Mouse (Mus musculus) C2C12 (cell line): ENCODE data around the gene Pced1b. TPM values are rescaled to one million over a fixed set of nuclear protein-coding genes. Genes with fewer than 3 reads are reported as not detected.
A peak's percentile ranks its signal among the peaks of the same experiment; 100 is the strongest.
"Not testable (repeated sequence)": the region's sequence is repeated elsewhere in the genome, so short reads cannot be mapped to it uniquely, and the experiment has no call there.

ENCODE experiments used
- H3K27me3 ChIP-seq: one replicate; pipeline ENCODE4 v1.6.1; 2011; ENCODE audit not compliant: control insufficient read depth, insufficient read depth, insufficient read length
- H3K36me3 ChIP-seq: one replicate; pipeline ENCODE4 v1.6.1; 2011; ENCODE audit not compliant: control insufficient read depth, insufficient read depth
- H3K4me3 ChIP-seq: one replicate; pipeline ENCODE4 v1.5.1; 2011; ENCODE audit warnings: mild to moderate bottlenecking, control low read depth; ENCODE audit not compliant: poor library complexity, insufficient read depth, severe bottlenecking
- H3K79me2 ChIP-seq: one replicate; pipeline ENCODE4 v1.6.1; 2011; ENCODE audit not compliant: control insufficient read depth, insufficient read depth
- H3K79me3 ChIP-seq: one replicate; pipeline ENCODE4 v1.6.1; 2011; ENCODE audit warnings: low read depth, control low read depth
- H3ac ChIP-seq: one replicate; pipeline ENCODE3; 2011; ENCODE audit warnings: low read depth; ENCODE audit not compliant: control insufficient read depth, insufficient read length
- CEBPB ChIP-seq: IDR thresholded peaks from one replicate; pipeline ENCODE4 v1.6.1; 2011; ENCODE audit warnings: low read depth, mild to moderate bottlenecking, control low read depth, moderate library complexity
- CTCF ChIP-seq: IDR thresholded peaks from one replicate; pipeline ENCODE4 v1.5.1; 2011; ENCODE audit not compliant: control insufficient read depth, insufficient read depth, insufficient read length
- FOSL1 ChIP-seq: IDR thresholded peaks from one replicate; pipeline ENCODE4 v1.8.0; 2011; ENCODE audit warnings: mild to moderate bottlenecking, low read length; ENCODE audit not compliant: poor library complexity, insufficient read depth, severe bottlenecking
- MAX ChIP-seq: IDR thresholded peaks from one replicate; pipeline ENCODE4 v1.6.1; 2011; ENCODE audit warnings: mild to moderate bottlenecking, control low read depth
- MYOD1 ChIP-seq: IDR thresholded peaks from one replicate; pipeline ENCODE4 v1.6.1; 2011; ENCODE audit warnings: low read depth; ENCODE audit not compliant: control insufficient read depth, insufficient read length
- MYOG ChIP-seq: IDR thresholded peaks from one replicate; pipeline ENCODE4 v1.6.1; 2011; ENCODE audit not compliant: control insufficient read depth, insufficient read length; ENCODE audit errors: extremely low read depth
- USF1 ChIP-seq: IDR thresholded peaks from one replicate; pipeline ENCODE4 v1.6.1; 2011; ENCODE audit warnings: low read depth, mild to moderate bottlenecking, control low read depth, moderate library complexity
- polyA plus RNA-seq: library from polyadenylated mRNA; unstranded; fragments of >200 nt; fragmentation: generic; extraction: Trizol; gene quantifications from one replicate; pipeline ENCODE4 v1.2.1, GENCODE M21; 2012; ENCODE audit warnings: missing spikeins

Gene Pced1b
- polyA plus RNA-seq, 1 experiment: 0.32 TPM

DNA sequence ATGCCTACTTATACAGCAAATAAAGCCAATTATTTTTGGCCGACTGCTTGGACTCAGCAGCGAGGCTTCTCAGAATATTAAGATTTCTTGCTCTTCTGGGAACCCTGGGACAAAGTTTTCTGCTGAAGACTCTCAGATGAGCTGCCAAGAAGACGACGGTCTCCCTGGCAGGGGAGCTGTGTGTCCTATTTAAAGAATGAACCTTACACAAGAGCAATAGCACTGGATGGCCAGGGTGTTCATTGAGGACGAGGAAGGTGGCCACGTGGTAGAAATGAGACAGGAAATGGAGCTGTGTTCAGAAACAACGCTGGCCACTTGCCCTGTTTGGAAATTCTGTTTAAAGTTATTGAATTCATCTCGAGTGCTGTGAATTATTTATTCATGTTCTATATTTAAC lies 104.1 kb downstream of the Pced1b start:
- TF ChIP-seq MYOD1 (no peak), USF1 (no peak), FOSL1 (no peak), MAX (no peak), MYOG (no peak), CEBPB (no peak), CTCF (no peak)
- no peaks in the 10 kb centered on the region for H3K36me3 ChIP-seq
- H3ac ChIP-seq: no peak overlapping the region
- H3K4me3 ChIP-seq: no peak overlapping the region
- no peaks in the 10 kb centered on the region for H3K79me3 ChIP-seq
- no peaks in the 10 kb centered on the region for H3K27me3 ChIP-seq
- no peaks in the 10 kb centered on the region for H3K79me2 ChIP-seq

- TF ChIP-seq FOSL1 (no peak), CEBPB (no peak), MYOG (no peak), CTCF (no peak), MAX (no peak), MYOD1 (no peak), USF1 (no peak)
- H3K27me3 ChIP-seq: no peaks in the 10 kb centered on the region
- H3K4me3 ChIP-seq: no peak overlapping the region
- H3K79me3 ChIP-seq: no peaks in the 10 kb centered on the region
- no peak overlapping the region for H3ac ChIP-seq
- H3K36me3 ChIP-seq: no peaks in the 10 kb centered on the region
- no peaks in the 10 kb centered on the region for H3K79me2 ChIP-seq
These were observed 104.8 kb downstream of the Pced1b start for GRCm38 (mm10) chr15:97351681-97352080.

DNA sequence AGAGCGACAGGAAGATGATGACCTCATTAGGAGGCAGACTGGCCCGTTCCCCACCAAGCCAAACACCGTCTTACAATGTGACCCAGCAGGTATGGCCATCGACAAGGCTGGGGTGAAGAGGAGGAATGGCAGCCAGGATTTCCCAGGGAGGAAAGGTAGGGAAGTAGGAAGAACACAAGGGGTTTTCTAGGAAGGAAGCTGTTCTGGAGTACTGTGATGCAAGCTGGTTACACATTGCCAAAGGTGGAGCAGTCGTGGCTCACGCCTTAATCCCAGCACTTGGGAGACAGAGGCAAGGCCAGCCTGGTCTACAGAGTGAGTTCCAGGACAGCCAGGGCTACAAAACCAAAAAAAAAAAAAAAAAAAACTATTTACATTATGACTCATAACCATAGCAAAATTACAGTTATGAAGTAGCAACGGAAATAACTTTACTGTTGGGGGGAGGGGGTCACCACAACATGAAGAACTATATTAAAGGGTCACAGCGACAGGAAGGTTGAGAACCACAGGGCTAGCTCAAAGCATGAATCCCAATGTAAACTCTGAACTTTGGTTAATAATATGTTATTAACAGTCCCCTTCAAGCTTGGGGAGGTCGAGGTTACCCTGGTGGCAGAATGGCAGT lies 108.9 kb downstream of the Pced1b start:
- no peak for TF ChIP-seq MAX
- no peak for TF ChIP-seq USF1
- peak; percentile 33 for TF ChIP-seq CEBPB
- TF ChIP-seq MYOD1: no peak
- no peak for TF ChIP-seq MYOG
- TF ChIP-seq FOSL1: peak; percentile 17
- TF ChIP-seq CTCF: no peak
- no peaks in the 10 kb centered on the region for H3K79me3 ChIP-seq
- H3K79me2 ChIP-seq: no peaks in the 10 kb centered on the region

GRCm38 (mm10) chr15:97357016-97357415 lies 110.1 kb downstream of the Pced1b start:
- no peaks in the 10 kb centered on the region for H3K79me3 ChIP-seq
- H3K36me3 ChIP-seq: no peaks in the 10 kb centered on the region
- TF ChIP-seq MYOG (no peak), FOSL1 (no peak), CEBPB (no peak), MYOD1 (no peak), CTCF (no peak), USF1 (no peak), MAX (no peak)
- H3K4me3 ChIP-seq: no peak overlapping the region
- no peak overlapping the region for H3ac ChIP-seq
- H3K79me2 ChIP-seq: no peaks in the 10 kb centered on the region
- no peaks in the 10 kb centered on the region for H3K27me3 ChIP-seq

More for the DNA sequence above, 108.9 kb downstream of the Pced1b start:
- Histone ChIP-seq H3K27me3 (no peaks in the 10 kb centered on the region), H3K4me3 (no peak overlapping the region), H3K36me3 (no peaks in the 10 kb centered on the region), H3ac (no peak overlapping the region)

DNA sequence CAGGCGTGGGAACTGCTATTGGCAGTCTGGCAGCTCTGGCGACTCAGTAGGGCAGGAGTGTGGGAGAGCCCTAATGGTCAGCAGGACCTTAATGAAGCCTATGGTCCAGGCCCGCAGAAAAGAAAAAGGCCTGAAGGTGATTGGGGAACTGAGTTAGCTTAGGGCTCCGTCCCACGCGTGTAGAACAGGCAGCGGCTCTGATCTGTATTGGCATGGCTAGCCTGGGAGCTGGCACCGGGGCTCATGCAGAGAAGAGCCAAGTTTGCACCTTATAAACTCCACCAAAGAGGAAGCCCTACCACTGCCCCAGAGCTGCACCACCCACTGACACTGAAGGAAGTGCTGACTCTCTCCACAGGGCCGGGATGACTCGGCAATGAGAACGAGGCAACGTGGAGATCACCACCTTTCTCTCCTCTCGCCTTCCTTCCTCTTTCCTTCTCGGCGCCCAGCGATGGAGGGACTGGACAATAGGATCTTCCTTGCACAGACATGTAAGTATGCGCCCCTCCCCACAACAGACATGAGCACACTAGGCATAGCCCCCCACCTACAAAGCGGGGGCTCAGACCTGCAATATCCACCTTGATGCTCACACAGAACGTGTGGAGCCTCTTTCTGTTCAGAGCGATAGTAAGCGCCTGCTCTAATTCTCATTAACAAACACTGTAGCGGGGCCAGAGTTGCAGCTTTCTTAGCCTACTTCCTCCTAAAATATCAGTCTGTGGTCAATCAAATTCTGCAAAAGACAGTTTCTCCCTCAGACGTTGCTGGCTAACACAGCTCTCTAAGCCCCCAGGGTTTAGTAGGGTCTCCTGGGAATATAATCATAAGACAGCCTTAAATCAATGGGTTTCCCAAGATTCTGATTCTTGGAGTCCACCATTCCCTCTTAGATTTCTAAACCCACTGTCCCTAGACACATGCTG lies 114.2 kb downstream of the Pced1b start:
- Histone ChIP-seq H3K79me3 (no peaks in the 10 kb centered on the region), H3K4me3 (no peak overlapping the region), H3K79me2 (no peaks in the 10 kb centered on the region), H3K27me3 (no peaks in the 10 kb centered on the region), H3K36me3 (no peaks in the 10 kb centered on the region), H3ac (no peak overlapping the region)
- TF ChIP-seq MYOG: no peak
- TF ChIP-seq CEBPB: no peak
- no peak for TF ChIP-seq FOSL1
- no peak for TF ChIP-seq MAX
- TF ChIP-seq USF1: no peak
- no peak for TF ChIP-seq CTCF
- no peak for TF ChIP-seq MYOD1

DNA sequence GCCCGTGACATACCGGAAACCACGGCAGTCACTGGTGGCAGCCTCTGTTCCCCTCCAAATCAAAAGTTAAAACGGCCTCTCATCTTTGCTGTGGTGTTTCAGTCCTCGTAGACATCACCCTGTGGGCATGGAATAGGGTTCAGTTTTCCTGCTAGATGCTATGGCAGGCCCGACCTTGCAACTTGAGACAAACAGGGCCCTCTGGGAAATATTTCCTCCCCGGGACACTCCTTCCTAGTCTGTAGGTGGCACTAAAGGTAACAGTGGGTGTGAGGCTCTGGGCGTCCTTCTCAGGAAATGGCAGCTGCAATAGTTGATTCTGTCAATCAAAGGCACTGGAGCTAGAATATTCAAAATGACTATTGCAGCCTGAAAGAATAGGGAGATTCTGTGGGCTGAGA lies 114.9 kb downstream of the Pced1b start:
- TF ChIP-seq MYOD1 (no peak), MAX (no peak), CEBPB (no peak), MYOG (no peak), FOSL1 (no peak), USF1 (no peak), CTCF (no peak)
- H3K27me3 ChIP-seq: no peaks in the 10 kb centered on the region
- H3K79me3 ChIP-seq: no peaks in the 10 kb centered on the region
- no peaks in the 10 kb centered on the region for H3K36me3 ChIP-seq
- H3K79me2 ChIP-seq: no peaks in the 10 kb centered on the region
- H3K4me3 ChIP-seq: no peak overlapping the region
- no peak overlapping the region for H3ac ChIP-seq

DNA sequence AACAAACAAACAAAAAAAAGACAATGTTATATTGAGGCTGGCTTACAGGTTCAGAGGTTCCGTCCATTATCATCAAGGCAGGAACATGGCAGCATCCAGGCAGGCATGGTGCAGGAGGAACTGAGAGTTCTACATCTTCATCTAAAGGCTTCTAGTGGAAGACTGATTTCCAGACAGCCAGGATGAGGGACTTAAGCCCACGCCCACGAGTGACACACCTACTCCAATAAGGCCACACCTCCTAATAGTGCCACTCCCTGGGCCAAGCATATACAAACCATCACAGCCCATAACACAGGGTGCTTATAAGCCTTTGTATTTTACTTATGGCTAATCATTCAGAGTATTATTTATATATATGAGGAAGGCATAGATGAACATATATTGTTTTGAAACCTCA lies 117.4 kb downstream of the Pced1b start:
- not testable (repeated sequence) for H3K79me2 ChIP-seq, H3ac ChIP-seq, H3K27me3 ChIP-seq, H3K79me3 ChIP-seq, H3K4me3 ChIP-seq, H3K36me3 ChIP-seq
